Mouse (Mus musculus): ENCODE measurements around the gene Zfp978. TPM values are rescaled to one million over a fixed set of nuclear protein-coding genes. Genes with fewer than 3 reads are reported as not detected.
A peak's percentile ranks its signal among the peaks of the same experiment; 100 is the strongest.
"Not testable (repeated sequence)": the region's sequence is repeated elsewhere in the genome, so short reads cannot be mapped to it uniquely, and the experiment has no call there.

Zfp978 gene
- polyA plus RNA-seq, 2 experiments = not detected

GRCm38 (mm10) chr4:147351376-147351980 is 9.6 kb upstream of the Zfp978 start:
- not testable (repeated sequence) for H3K4me3 ChIP-seq (replicated peaks; ENCODE audit: low read length); H3K9ac ChIP-seq (ENCODE audit: low read depth, low read length, severe bottlenecking); DNase-seq (ENCODE audit: low spot score); H3K36me3 ChIP-seq (ENCODE audit: control insufficient read depth, insufficient read depth, low read length); H3K27ac ChIP-seq (replicated peaks; ENCODE audit: low read depth, low read length); H3K4me1 ChIP-seq (ENCODE audit: control insufficient read depth, insufficient read depth, low read length); H3K27me3 ChIP-seq (ENCODE audit: control insufficient read depth, insufficient read depth, low read length); H3K4me2 ChIP-seq (replicated peaks; ENCODE audit: low read depth, low read length, severe bottlenecking); ATAC-seq (ENCODE audit: low FRiP score, low read depth)
- 84% methylated on average over 9 of the region's 13 CpGs for WGBS
- H3K9me3 ChIP-seq (ENCODE audit: control insufficient read depth, low read length) = peaks cover 43% of the 10 kb centered on the region

GRCm38 (mm10) chr4:147353626-147354025 is 7.5 kb upstream of the Zfp978 start:
- H3K4me2 ChIP-seq (replicated peaks; ENCODE audit: low read depth, low read length, severe bottlenecking); H3K27me3 ChIP-seq (ENCODE audit: control insufficient read depth, insufficient read depth, low read length); H3K27ac ChIP-seq (replicated peaks; ENCODE audit: low read depth, low read length); H3K36me3 ChIP-seq (ENCODE audit: control insufficient read depth, insufficient read depth, low read length); DNase-seq (ENCODE audit: low spot score); H3K4me1 ChIP-seq (ENCODE audit: control insufficient read depth, insufficient read depth, low read length); H3K9ac ChIP-seq (ENCODE audit: low read depth, low read length, severe bottlenecking); H3K4me3 ChIP-seq (replicated peaks; ENCODE audit: low read length); ATAC-seq (ENCODE audit: low FRiP score, low read depth): not testable (repeated sequence)
- WGBS = 77% methylated on average over 4 of the region's 4 CpGs
- H3K9me3 ChIP-seq (ENCODE audit: control insufficient read depth, low read length) = peaks cover 28% of the 10 kb centered on the region

- not testable (repeated sequence) for H3K9me3 ChIP-seq (ENCODE audit: control insufficient read depth, low read length); H3K9ac ChIP-seq (ENCODE audit: low read depth, low read length, severe bottlenecking); H3K36me3 ChIP-seq (ENCODE audit: control insufficient read depth, insufficient read depth, low read length); H3K4me1 ChIP-seq (ENCODE audit: control insufficient read depth, insufficient read depth, low read length); ATAC-seq (ENCODE audit: low FRiP score, low read depth); H3K27ac ChIP-seq (replicated peaks; ENCODE audit: low read depth, low read length); H3K4me2 ChIP-seq (replicated peaks; ENCODE audit: low read depth, low read length, severe bottlenecking); DNase-seq (ENCODE audit: low spot score); H3K27me3 ChIP-seq (ENCODE audit: control insufficient read depth, insufficient read depth, low read length); H3K4me3 ChIP-seq (replicated peaks; ENCODE audit: low read length)
- no CpG with 5 or more reads among the region's 3 CpGs for WGBS
Measured at GRCm38 (mm10) chr4:147356042-147356441, 5.1 kb upstream of the Zfp978 start.

- not testable (repeated sequence) for H3K9me3 ChIP-seq (ENCODE audit: control insufficient read depth, low read length); H3K4me3 ChIP-seq (replicated peaks; ENCODE audit: low read length); H3K36me3 ChIP-seq (ENCODE audit: control insufficient read depth, insufficient read depth, low read length); H3K27ac ChIP-seq (replicated peaks; ENCODE audit: low read depth, low read length); H3K4me2 ChIP-seq (replicated peaks; ENCODE audit: low read depth, low read length, severe bottlenecking); H3K27me3 ChIP-seq (ENCODE audit: control insufficient read depth, insufficient read depth, low read length); H3K9ac ChIP-seq (ENCODE audit: low read depth, low read length, severe bottlenecking); DNase-seq (ENCODE audit: low spot score); ATAC-seq (ENCODE audit: low FRiP score, low read depth); H3K4me1 ChIP-seq (ENCODE audit: control insufficient read depth, insufficient read depth, low read length)
- WGBS = no CpG with 5 or more reads among the region's 2 CpGs
Measured at GRCm38 (mm10) chr4:147357195-147357594, 3.9 kb upstream of the Zfp978 start.

GRCm38 (mm10) chr4:147361872-147362271 is 769 bp downstream of the Zfp978 start:
- not testable (repeated sequence) for H3K4me2 ChIP-seq (replicated peaks; ENCODE audit: low read depth, low read length, severe bottlenecking); H3K4me3 ChIP-seq (replicated peaks; ENCODE audit: low read length); H3K36me3 ChIP-seq (ENCODE audit: control insufficient read depth, insufficient read depth, low read length); H3K9me3 ChIP-seq (ENCODE audit: control insufficient read depth, low read length); H3K27ac ChIP-seq (replicated peaks; ENCODE audit: low read depth, low read length); H3K27me3 ChIP-seq (ENCODE audit: control insufficient read depth, insufficient read depth, low read length); DNase-seq (ENCODE audit: low spot score); ATAC-seq (ENCODE audit: low FRiP score, low read depth); H3K4me1 ChIP-seq (ENCODE audit: control insufficient read depth, insufficient read depth, low read length); H3K9ac ChIP-seq (ENCODE audit: low read depth, low read length, severe bottlenecking)
- WGBS = no CpG with 5 or more reads among the region's 1 CpGs

GRCm38 (mm10) chr4:147369564-147369963 is 8.5 kb downstream of the Zfp978 start:
- not testable (repeated sequence) for H3K36me3 ChIP-seq (ENCODE audit: control insufficient read depth, insufficient read depth, low read length); H3K9me3 ChIP-seq (ENCODE audit: control insufficient read depth, low read length); H3K4me1 ChIP-seq (ENCODE audit: control insufficient read depth, insufficient read depth, low read length); H3K4me2 ChIP-seq (replicated peaks; ENCODE audit: low read depth, low read length, severe bottlenecking); H3K9ac ChIP-seq (ENCODE audit: low read depth, low read length, severe bottlenecking); DNase-seq (ENCODE audit: low spot score); H3K27me3 ChIP-seq (ENCODE audit: control insufficient read depth, insufficient read depth, low read length); H3K27ac ChIP-seq (replicated peaks; ENCODE audit: low read depth, low read length); H3K4me3 ChIP-seq (replicated peaks; ENCODE audit: low read length)
- ATAC-seq (ENCODE audit: low FRiP score, low read depth) = peak; percentile 57
- WGBS = no CpG with 5 or more reads among the region's 2 CpGs

- not testable (repeated sequence) for DNase-seq (ENCODE audit: low spot score); H3K36me3 ChIP-seq (ENCODE audit: control insufficient read depth, insufficient read depth, low read length); H3K27ac ChIP-seq (replicated peaks; ENCODE audit: low read depth, low read length); H3K9ac ChIP-seq (ENCODE audit: low read depth, low read length, severe bottlenecking); H3K27me3 ChIP-seq (ENCODE audit: control insufficient read depth, insufficient read depth, low read length); H3K4me1 ChIP-seq (ENCODE audit: control insufficient read depth, insufficient read depth, low read length); H3K9me3 ChIP-seq (ENCODE audit: control insufficient read depth, low read length); H3K4me2 ChIP-seq (replicated peaks; ENCODE audit: low read depth, low read length, severe bottlenecking); ATAC-seq (ENCODE audit: low FRiP score, low read depth); H3K4me3 ChIP-seq (replicated peaks; ENCODE audit: low read length)
- WGBS = 80% methylated on average over 2 of the region's 4 CpGs
Measured at GRCm38 (mm10) chr4:147383199-147383598, 22.1 kb downstream of the Zfp978 start.

- H3K9me3 ChIP-seq (ENCODE audit: control insufficient read depth, low read length) = peaks cover 25% of the 10 kb centered on the region
- not testable (repeated sequence) for H3K4me2 ChIP-seq (replicated peaks; ENCODE audit: low read depth, low read length, severe bottlenecking); H3K27me3 ChIP-seq (ENCODE audit: control insufficient read depth, insufficient read depth, low read length); H3K4me1 ChIP-seq (ENCODE audit: control insufficient read depth, insufficient read depth, low read length); H3K4me3 ChIP-seq (replicated peaks; ENCODE audit: low read length); DNase-seq (ENCODE audit: low spot score); H3K27ac ChIP-seq (replicated peaks; ENCODE audit: low read depth, low read length); H3K9ac ChIP-seq (ENCODE audit: low read depth, low read length, severe bottlenecking); H3K36me3 ChIP-seq (ENCODE audit: control insufficient read depth, insufficient read depth, low read length); ATAC-seq (ENCODE audit: low FRiP score, low read depth)
- 95% methylated on average over 3 of the region's 3 CpGs for WGBS
Measured at GRCm38 (mm10) chr4:147397201-147397600, 36.1 kb downstream of the Zfp978 start.

Measured in limb, embryonic 14.5 days (tissue).